Mouse (Mus musculus) ES-Bruce4 (cell line): ENCODE data around the gene Pth2.

Source experiments
- CTCF ChIP-seq: IDR thresholded peaks from one replicate; pipeline ENCODE4 v1.8.1; 2011; ENCODE audit warnings: low read depth, low read length
- EP300 ChIP-seq: IDR thresholded peaks from 2 replicates; pipeline ENCODE4 v1.6.1; 2011; ENCODE audit warnings: low read depth, low read length; ENCODE audit not compliant: insufficient read depth
- POLR2A ChIP-seq: IDR thresholded peaks from one replicate; pipeline ENCODE4 v1.8.1; 2011; ENCODE audit warnings: low read length; ENCODE audit not compliant: insufficient read depth

GRCm38 (mm10) chr7:45150321-45150720 is 30.5 kb upstream of the Pth2 start:
- TF ChIP-seq EP300 (no peak), CTCF (no peak), POLR2A (no peak)
